Mouse (Mus musculus): ENCODE measurements around the gene Gm5426.

DNA sequence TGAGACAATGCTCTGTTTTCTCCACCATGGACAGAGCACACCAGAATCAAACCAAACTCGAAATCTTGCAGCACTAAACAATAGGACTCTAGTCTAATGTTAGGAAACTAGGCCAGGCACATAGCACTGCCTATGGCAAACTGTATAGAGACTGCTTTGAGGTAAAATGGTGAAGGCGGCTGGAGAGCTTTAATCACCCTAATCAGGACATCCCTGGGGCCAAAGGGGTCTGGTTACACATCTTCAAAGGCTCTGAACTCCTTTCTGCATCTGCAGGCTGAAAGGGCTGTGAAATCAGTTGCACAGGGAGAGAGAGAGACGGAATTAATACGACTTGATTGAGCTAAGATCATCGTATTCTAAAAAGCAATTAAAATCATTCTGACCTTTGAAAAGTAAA lies 16.9 kb downstream of the Gm5426 start:
- TF ChIP-seq EP300 (IDR thresholded peaks at IDR 0.05; ENCODE audit: low read depth) (no peak), CTCF (IDR thresholded peaks at IDR 0.05; ENCODE audit: low read depth) (no peak)

Measured in liver, embryonic 14.5 days (tissue).